Mouse (Mus musculus): ENCODE results near the gene Rftn1.

- TF ChIP-seq CTCF (IDR thresholded peaks at IDR 0.05; ENCODE audit: low read depth, low read length) = no peak
- TF ChIP-seq POLR2A (IDR thresholded peaks at IDR 0.05; ENCODE audit: insufficient read depth, low read length) = no peak
These were observed 140.0 kb downstream of the Rftn1 start for GRCm38 (mm10) chr17:50050456-50050855.
